Mouse (Mus musculus) lung, postnatal 0 days (tissue): ENCODE measurements at regions not wholly inside any gene's neighbourhood (a gene's known extent, or its start where the extent isn't known, plus 50 kb on each side); places are given as distances from the start of the nearest gene placed in this dataset.

ENCODE experiments used
- ATAC-seq: fragments of 200-750 bp; cut with Nextera tagmentation; 2 replicates; pipeline ENCODE4 v1.8.0; 2017; ENCODE audit warnings: moderate library complexity
- DNase-seq: peaks from one replicate; pipeline ENCODE4 v3.0.0-alpha.2; 2016; ENCODE audit warnings: low spot score
- H3K27ac ChIP-seq: fragments of 300-500 bp; sonication (generic); 2 replicates; pipeline ENCODE4 v1.5.1; 2014; ENCODE audit warnings: antibody characterized with exemption, mild to moderate bottlenecking, low read length, mixed read lengths
- H3K27me3 ChIP-seq: fragments of 300-500 bp; sonication (generic); replicated peaks from 2 replicates; pipeline ENCODE4 v1.6.1; 2014; ENCODE audit warnings: low read length, mixed read lengths; ENCODE audit not compliant: insufficient read depth
- H3K36me3 ChIP-seq: fragments of 300-500 bp; sonication (generic); 2 replicates; pipeline ENCODE4 v1.6.1; 2014; ENCODE audit warnings: low read length, mixed read lengths; ENCODE audit not compliant: insufficient read depth
- H3K4me1 ChIP-seq: fragments of 300-500 bp; sonication (generic); 2 replicates; pipeline ENCODE4 v1.6.1; 2014; ENCODE audit warnings: antibody characterized with exemption, low read depth, low read length, mixed read lengths; ENCODE audit not compliant: insufficient read depth
- H3K4me2 ChIP-seq: fragments of 300-500 bp; sonication (generic); replicated peaks from 2 replicates; pipeline ENCODE4 v1.6.1; 2014; ENCODE audit warnings: low read depth, mild to moderate bottlenecking, low read length, moderate library complexity, mixed read lengths
- H3K4me3 ChIP-seq: fragments of 300-500 bp; sonication (generic); 2 replicates; pipeline ENCODE4 v1.5.1; 2014; ENCODE audit warnings: low read depth, low read length
- H3K9ac ChIP-seq: fragments of 300-500 bp; sonication (generic); replicated peaks from 2 replicates; pipeline ENCODE4 v1.6.1; 2014; ENCODE audit warnings: low read depth, mild to moderate bottlenecking
- H3K9me3 ChIP-seq: fragments of 300-500 bp; sonication (generic); 2 replicates; pipeline ENCODE4 v1.6.1; 2016; ENCODE audit warnings: low read length, mixed read lengths
- CTCF ChIP-seq: IDR thresholded peaks from 2 replicates; pipeline ENCODE4 v1.5.1; 2016; ENCODE audit warnings: antibody characterized with exemption, mild to moderate bottlenecking
- EP300 ChIP-seq: IDR thresholded peaks from 2 replicates; pipeline ENCODE4 v1.6.1; 2016; ENCODE audit warnings: antibody characterized with exemption, mild to moderate bottlenecking, control low read depth
- WGBS: fragments of 180-500 bp; shearing (Covaris S2); extraction: QIAGEN DNeasy Blood & Tissue Kit; methylation state at CpG from one replicate; pipeline ENCODE4 v1.1.7; 2014; 5-methylcytosine and 5-hydroxymethylcytosine counted together

DNA sequence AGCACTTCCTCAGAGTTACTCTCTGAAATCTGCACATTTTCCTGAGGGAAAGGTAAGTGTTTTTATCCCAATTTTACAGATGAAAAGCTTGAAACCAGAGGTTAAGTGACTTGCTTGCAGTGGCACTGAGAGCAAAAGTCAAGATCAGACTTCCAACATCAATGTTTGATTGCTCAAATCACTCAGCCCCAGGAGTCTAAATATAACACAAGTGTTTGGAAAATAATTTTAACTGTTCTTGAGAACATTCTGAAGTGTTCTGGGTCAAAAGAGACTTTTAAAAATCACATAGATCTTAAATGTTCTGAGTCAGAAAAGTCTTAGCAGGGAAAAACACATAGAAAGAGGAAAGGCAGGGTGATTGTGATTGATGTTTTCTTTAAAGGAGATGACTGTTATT, 848.6 kb upstream of the Cntnap5a start:
- no peak overlapping the region for H3K4me3 ChIP-seq
- H3K9ac ChIP-seq, result no peak overlapping the region
- no peak; the same call in 1 of the 2 replicates for TF ChIP-seq EP300
- no peak for TF ChIP-seq CTCF
- H3K4me1 ChIP-seq, result no peaks in the 10 kb centered on the region
- H3K4me2 ChIP-seq, result no peak overlapping the region
- H3K36me3 ChIP-seq, result no peaks in the 10 kb centered on the region
- no peaks in the 10 kb centered on the region for H3K27me3 ChIP-seq
- DNase-seq, result peak; percentile 58
- no peaks in the 10 kb centered on the region for H3K9me3 ChIP-seq
- H3K27ac ChIP-seq, result no peak overlapping the region
- peak; percentile 54 for ATAC-seq

DNA sequence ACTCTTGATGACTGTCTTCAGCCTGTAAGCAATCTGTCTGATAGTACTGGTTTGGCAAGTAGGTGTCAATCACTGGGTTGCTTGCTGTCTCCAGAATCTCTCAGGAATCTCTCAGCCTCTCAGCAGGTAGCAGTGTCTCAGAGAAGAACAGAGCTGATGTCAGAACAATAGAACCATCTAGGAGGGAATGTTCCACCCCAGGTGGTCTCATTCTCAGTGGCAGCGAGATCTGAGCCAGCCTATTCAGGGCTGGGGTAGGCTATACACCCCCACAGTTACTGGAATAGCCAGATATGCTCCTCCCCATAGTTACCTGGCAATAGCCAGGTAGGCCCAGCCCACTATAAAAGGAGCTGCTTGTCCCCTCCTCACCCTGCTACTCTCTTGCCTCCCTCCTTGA, 834.9 kb upstream of the Cntnap5a start:
- no peak overlapping the region for H3K4me3 ChIP-seq
- no peak for ATAC-seq
- no peaks in the 10 kb centered on the region for H3K9me3 ChIP-seq
- 10% methylated on average over 1 of the region's 1 CpGs for WGBS
- H3K27ac ChIP-seq, result no peak overlapping the region
- H3K9ac ChIP-seq, result no peak overlapping the region
- no peaks in the 10 kb centered on the region for H3K36me3 ChIP-seq
- H3K4me2 ChIP-seq, result no peak overlapping the region
- no peaks in the 10 kb centered on the region for H3K4me1 ChIP-seq
- TF ChIP-seq EP300 (no peak), CTCF (no peak)
- no peak for DNase-seq
- H3K27me3 ChIP-seq, result no peaks in the 10 kb centered on the region

DNA sequence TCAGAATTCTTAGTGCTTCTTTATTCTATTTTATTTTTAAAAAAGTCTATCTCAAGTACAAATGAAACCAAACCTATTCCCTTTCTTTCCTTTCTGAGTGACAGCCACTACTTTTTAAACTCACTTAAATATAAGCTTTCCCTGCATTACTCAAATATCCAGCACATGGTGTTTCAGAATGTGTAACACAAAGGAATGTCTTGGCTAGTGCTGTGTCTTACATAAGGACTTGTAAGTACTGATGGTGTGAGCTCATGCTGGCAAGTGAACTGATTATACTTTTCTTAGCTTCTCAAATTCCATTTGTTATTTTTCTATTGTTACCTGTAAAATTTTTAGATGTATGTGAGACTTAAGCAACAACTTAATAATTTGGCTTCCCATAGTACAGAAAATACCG, 823.6 kb upstream of the Cntnap5a start:
- no peaks in the 10 kb centered on the region for H3K9me3 ChIP-seq
- H3K27ac ChIP-seq, result no peak overlapping the region
- DNase-seq (peak; percentile 9), ATAC-seq (no peak)
- H3K27me3 ChIP-seq, result no peaks in the 10 kb centered on the region
- H3K4me1 ChIP-seq, result no peaks in the 10 kb centered on the region
- H3K4me3 ChIP-seq, result no peak overlapping the region
- no peak overlapping the region for H3K9ac ChIP-seq
- WGBS, result 87% methylated on average over 1 of the region's 1 CpGs
- no peaks in the 10 kb centered on the region for H3K36me3 ChIP-seq
- H3K4me2 ChIP-seq, result no peak overlapping the region
- no peak for TF ChIP-seq CTCF
- no peak for TF ChIP-seq EP300

DNA sequence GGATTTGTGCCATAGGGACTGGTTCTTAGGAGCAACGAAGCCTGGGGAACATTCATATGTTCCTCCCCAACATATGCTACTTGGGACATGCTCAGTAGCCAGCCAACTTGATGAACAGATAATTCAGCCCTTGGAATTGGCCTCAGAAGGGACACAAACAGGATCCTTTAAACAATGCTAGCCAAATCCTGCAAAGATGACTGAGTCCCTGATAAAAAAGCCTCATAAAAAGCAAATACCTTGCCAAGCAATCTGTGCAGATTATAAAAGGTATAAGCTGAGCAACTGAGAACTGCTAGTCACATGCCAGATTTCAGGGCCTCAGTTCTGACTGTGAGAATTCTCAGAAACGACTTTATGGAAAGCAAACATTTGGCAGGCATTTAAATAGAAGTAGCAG, 821.6 kb upstream of the Cntnap5a start:
- ATAC-seq (no peak), DNase-seq (no peak)
- H3K9me3 ChIP-seq, result no peaks in the 10 kb centered on the region
- 39% methylated on average over 2 of the region's 2 CpGs for WGBS
- no peak overlapping the region for H3K27ac ChIP-seq
- TF ChIP-seq EP300 (no peak), CTCF (no peak)
- no peak overlapping the region for H3K4me2 ChIP-seq
- no peak overlapping the region for H3K9ac ChIP-seq
- no peak overlapping the region for H3K4me3 ChIP-seq
- no peaks in the 10 kb centered on the region for H3K4me1 ChIP-seq
- H3K36me3 ChIP-seq, result no peaks in the 10 kb centered on the region
- no peaks in the 10 kb centered on the region for H3K27me3 ChIP-seq

DNA sequence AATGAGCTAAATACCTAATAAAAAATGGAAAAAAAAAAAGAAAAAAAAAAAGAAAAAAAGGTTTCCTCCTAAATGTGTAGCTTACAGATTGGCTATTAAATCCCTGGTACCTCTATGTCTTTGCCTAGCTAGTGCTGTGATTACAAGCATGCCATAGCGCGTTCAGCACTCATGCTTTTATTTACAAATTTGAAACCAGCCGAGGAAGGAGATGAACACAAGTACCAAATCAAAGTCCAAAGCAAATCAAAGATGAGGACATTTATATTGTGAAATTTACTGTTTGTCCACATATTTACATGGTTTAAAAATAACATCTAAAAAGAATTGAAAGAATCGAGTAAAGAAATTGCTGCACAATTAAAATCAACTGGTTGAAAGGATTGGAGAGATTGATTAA, 808.8 kb upstream of the Cntnap5a start:
- WGBS, result 86% methylated on average over 4 of the region's 4 CpGs
- Histone ChIP-seq H3K27me3 (no peaks in the 10 kb centered on the region), H3K4me1 (no peaks in the 10 kb centered on the region), H3K4me2 (no peak overlapping the region), H3K4me3 (no peak overlapping the region), H3K9ac (no peak overlapping the region), H3K9me3 (no peaks in the 10 kb centered on the region), H3K27ac (no peak overlapping the region), H3K36me3 (no peaks in the 10 kb centered on the region)
- DNase-seq (no peak), ATAC-seq (no peak)
- TF ChIP-seq CTCF (no peak), EP300 (no peak)
